Mouse (Mus musculus): ENCODE measurements at regions not wholly inside any gene's neighbourhood (a gene's known extent, or its start where the extent isn't known, plus 50 kb on each side); places are given as distances from the start of the nearest gene placed in this dataset.

GRCm38 (mm10) chr4:33668431-33668830 is 256.0 kb upstream of the Cnr1 start:
- no peak for TF ChIP-seq CTCF (IDR thresholded peaks at IDR 0.05; ENCODE audit: low read depth)
- TF ChIP-seq EP300 (IDR thresholded peaks at IDR 0.05; ENCODE audit: low read depth) = no peak
